Mouse (Mus musculus) layer of hippocampus, adult 8-10 months (tissue): ENCODE data around the gene Zcchc9. TPM values are rescaled to one million over a fixed set of nuclear protein-coding genes. Genes with fewer than 3 reads are reported as not detected.
A peak's percentile ranks its signal among the peaks of the same experiment; 100 is the strongest.
"Not testable (repeated sequence)": the region's sequence is repeated elsewhere in the genome, so short reads cannot be mapped to it uniquely, and the experiment has no call there.

ENCODE experiments used
- DNase-seq, 2 experiments: peaks; one replicate each; pipeline ENCODE4 v3.0.0; 2022; ENCODE audit warnings: low spot score in 2 of 2
- total RNA-seq, 4 experiments: library from RNA; stranded (reverse); gene quantifications; 2 replicates each; pipeline ENCODE4 v1.2.4; 2022

Zcchc9 gene
- total RNA-seq, result 10 to 100 TPM; 15.1 to 22.1 (median 18.2) TPM

- peak; percentile 84 to 91 for DNase-seq
Measured at GRCm38 (mm10) chr13:91807155-91807839, at the start of gene Zcchc9. TSS of gene Zcchc9 (minus strand) at chr13:91807705.

DNA sequence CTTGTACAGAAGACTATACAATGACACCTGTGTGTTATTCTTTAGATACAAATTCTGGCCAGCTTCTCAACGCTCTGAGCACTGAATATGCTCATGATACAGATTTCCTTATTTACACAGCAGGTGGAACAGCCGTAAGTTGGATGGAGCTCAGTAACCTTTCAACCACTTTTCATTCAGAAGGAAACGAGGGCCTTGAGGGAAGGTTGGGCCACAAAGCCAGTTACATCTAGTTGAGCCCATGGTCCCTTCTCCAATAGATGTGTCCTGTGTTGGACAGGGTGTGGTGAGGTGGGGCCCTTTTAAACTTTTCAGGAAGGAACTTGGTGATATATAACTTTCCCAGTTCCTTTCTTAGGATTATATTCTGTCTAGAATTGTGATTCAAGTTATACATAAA is 46.9 kb upstream of the Zcchc9 start:
- DNase-seq, result no peak

- DNase-seq, result no peak
Measured at GRCm38 (mm10) chr13:91827876-91828275, 20.4 kb upstream of the Zcchc9 start.

DNA sequence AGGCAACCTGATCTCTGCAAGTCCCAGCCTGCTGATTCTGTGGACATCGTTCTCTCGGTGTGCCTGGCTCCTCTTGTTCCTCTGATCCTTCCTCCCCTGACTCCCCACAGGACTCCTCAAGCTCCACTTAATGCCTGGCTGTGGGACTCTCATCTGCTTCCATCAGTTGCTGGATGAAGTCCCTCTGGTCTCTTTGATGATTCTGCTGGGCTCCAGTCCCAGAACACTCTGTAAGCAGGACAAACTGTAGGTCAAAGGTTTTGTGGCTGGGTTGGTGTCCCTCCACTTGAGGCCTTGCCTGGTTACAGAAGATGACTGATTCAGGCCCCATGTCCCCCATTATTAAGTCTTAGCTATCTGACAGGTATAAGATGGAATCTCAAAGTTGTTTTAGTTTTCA is 18.6 kb upstream of the Zcchc9 start:
- no peak for DNase-seq

DNA sequence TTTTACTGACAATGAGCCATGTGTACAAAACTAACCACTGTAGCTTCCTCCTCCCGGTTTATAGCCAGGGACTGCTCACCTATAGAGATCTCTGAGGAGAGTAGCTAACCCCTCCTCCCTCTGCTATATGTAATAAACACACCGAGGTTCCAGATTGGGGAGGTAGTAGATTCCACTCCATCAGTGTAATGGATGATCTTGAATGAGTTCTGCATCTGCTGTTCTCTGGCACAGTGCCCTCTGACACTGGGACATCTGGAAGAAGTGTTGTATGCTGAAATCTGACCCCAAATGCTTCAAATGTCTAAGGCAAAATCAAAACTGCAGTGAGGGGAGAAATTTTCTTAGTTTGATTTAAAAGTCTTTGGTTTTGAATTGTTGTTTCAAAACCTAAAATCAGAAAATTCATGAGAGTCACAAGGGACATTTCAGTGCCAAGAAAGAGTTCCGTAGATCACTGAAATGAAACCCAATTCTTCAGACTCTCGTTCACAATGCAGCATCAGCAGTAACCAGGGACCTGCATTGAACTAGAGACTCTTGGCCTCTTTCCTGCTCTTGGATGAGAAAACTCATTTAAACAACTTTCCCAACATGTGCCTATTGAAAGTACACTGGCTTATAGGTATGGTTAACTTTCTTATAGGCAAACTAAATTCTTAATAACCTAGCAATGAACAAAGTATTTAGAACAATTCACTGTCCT is 17.5 kb upstream of the Zcchc9 start:
- DNase-seq, result no peak

- no peak for DNase-seq
Measured at GRCm38 (mm10) chr13:91823735-91824134, 16.2 kb upstream of the Zcchc9 start.

DNA sequence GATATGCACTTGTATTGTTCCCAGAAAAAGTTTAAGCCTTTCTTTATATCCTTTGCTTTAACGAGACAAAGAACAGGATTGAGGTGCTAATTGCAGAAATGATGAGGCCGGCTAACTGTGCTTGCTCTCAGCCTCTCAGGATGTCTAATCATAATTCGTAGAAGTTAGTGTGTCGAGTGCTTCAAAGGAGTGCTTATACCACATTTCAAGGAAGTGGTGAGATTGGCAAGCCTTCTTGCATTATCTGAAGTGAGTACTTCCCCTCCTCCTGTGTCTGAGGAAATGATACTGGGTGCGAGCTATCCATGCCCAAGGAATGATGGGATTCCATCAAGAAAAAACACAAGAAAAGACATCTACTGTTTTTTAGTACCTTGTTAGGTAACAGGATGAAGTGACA is 7.2 kb upstream of the Zcchc9 start:
- DNase-seq, result no peak

- DNase-seq, result no peak
Measured at GRCm38 (mm10) chr13:91809476-91809875, 2.0 kb upstream of the Zcchc9 start.

- DNase-seq, result no peak
Measured at GRCm38 (mm10) chr13:91807874-91808575, 520 bp upstream of the Zcchc9 start.

GRCm38 (mm10) chr13:91801726-91802125 is 5.8 kb downstream of the Zcchc9 start:
- no peak for DNase-seq

DNA sequence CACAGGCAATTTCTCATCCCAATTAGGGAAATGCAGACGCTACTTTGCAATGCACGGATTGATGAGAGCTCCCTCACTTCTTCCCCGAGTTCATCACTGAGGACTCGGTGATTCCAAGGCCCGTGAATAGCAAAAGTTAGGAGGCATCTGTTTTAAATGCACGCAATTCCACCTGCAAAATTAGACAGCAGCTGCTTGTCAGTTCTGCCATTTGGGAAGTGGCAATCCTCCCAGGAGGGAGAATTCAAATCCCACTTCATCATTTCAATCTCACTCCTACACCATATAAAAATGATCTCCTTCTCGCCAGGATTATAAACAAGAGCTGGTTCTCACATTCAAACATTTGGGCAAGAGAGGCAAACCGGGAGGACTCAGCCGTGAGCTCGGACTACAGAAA is 10.1 kb downstream of the Zcchc9 start:
- peak in 1 of 2 experiments; percentile 31 for DNase-seq

- no peak for DNase-seq
Measured at GRCm38 (mm10) chr13:91796916-91797315, 10.6 kb downstream of the Zcchc9 start.

- DNase-seq, result no peak
Measured at GRCm38 (mm10) chr13:91796003-91796402, 11.5 kb downstream of the Zcchc9 start.

DNA sequence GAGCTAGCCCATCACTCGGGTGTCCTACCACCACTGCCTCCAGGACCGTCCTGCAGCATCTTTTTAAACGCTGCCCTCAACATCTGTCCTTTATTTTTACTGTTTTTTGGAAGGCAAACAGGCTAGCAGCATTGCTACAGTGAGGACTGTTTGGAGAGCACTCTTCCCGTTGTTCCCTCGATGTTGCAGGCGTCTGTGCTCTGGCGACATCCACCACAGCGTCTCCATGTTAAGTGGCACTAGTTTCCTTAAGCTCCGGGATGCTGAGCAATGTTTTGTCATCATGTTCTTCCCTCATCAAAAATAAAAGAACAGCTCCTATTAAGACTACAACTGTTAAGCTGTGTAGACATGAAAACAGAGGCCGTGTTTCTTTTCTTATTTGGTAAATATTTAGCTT is 11.9 kb downstream of the Zcchc9 start:
- no peak for DNase-seq

GRCm38 (mm10) chr13:91794926-91795436 is 12.5 kb downstream of the Zcchc9 start:
- no peak for DNase-seq

DNA sequence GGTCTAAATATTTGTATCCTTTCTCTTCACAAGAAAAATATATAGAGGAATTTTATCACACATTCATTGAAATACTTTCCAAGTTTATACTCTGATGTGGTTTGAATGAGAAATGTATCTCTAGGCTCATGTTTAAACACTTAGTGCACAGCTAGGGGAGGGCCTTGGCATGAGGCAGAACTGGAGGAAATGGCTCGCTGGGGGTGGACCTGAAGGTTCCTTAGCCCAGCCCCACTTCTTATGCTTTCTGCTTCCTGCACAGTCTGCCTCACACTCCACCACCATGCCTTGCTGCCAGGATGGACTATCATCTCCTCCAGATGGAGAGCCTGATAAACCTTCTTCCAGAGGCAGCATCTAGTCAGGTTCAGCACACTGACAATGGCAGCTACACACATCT is 15.5 kb downstream of the Zcchc9 start:
- no peak for DNase-seq

GRCm38 (mm10) chr13:91779892-91780291 is 27.6 kb downstream of the Zcchc9 start:
- no peak for DNase-seq

GRCm38 (mm10) chr13:91778092-91778491 is 29.4 kb downstream of the Zcchc9 start:
- no peak for DNase-seq

GRCm38 (mm10) chr13:91768683-91769651 is 38.5 kb downstream of the Zcchc9 start:
- DNase-seq, result no peak

DNA sequence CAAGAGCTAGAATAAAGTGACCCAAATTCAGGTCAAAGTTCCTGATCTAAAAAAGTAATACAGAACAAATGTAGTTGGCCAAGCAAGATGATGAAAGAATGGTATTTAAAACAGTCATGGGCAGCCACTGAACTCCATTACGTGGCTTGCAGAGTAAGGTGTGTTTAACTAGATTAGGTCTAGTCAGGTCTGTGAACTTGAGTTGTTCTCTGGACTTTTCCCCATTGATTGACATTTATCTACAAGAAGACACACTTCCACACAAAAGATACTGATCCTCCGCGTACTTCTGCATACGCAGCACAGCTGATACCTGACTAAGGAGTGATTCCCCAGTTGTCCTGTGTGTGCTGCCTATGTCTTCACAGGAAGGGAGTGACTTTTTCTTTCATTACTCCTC is 41.9 kb downstream of the Zcchc9 start:
- DNase-seq, result no peak

GRCm38 (mm10) chr13:91763654-91764053 is 43.9 kb downstream of the Zcchc9 start:
- DNase-seq, result not testable (repeated sequence)
